Mouse (Mus musculus): ENCODE measurements around the gene Omt2b.
"Not testable (repeated sequence)": the region's sequence is repeated elsewhere in the genome, so short reads cannot be mapped to it uniquely, and the experiment has no call there.

Omt2b gene

DNA sequence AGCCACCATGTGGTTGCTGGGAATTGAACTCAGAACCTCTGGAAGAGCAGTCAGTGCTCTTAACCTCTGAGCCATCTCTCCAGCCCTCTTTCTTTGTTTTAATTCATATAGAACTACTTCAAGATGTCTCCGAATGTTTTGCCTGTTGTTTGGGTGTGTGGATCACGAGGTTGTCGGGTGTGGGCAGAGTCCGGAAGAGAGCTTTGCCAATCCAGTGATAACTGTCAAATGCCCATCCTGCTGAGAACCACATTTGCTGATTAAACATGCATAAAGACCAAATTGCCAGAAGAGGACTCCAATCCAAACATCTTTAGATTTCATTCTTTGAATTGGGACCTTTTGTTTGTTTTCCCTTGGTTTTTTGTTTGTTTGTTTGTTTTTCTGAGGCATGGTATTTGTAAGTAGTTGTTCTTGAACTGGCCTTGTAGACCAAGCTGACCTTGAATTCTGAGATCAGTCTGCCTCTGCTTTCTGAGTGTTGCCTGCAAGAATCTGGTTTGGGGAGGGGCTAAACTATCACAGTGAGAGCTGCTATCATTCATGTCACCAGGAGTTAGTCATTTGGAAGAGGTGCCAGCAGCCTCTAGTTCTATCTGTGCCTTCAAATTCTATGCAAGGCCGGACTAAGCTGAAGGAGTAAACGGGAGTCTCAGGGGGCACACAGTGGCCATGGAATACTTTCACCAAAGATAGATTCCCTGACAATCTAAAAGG, 24.3 kb downstream of the Omt2b start:
- DNase-seq (ENCODE audit: low read depth, low spot score) = no peak

DNA sequence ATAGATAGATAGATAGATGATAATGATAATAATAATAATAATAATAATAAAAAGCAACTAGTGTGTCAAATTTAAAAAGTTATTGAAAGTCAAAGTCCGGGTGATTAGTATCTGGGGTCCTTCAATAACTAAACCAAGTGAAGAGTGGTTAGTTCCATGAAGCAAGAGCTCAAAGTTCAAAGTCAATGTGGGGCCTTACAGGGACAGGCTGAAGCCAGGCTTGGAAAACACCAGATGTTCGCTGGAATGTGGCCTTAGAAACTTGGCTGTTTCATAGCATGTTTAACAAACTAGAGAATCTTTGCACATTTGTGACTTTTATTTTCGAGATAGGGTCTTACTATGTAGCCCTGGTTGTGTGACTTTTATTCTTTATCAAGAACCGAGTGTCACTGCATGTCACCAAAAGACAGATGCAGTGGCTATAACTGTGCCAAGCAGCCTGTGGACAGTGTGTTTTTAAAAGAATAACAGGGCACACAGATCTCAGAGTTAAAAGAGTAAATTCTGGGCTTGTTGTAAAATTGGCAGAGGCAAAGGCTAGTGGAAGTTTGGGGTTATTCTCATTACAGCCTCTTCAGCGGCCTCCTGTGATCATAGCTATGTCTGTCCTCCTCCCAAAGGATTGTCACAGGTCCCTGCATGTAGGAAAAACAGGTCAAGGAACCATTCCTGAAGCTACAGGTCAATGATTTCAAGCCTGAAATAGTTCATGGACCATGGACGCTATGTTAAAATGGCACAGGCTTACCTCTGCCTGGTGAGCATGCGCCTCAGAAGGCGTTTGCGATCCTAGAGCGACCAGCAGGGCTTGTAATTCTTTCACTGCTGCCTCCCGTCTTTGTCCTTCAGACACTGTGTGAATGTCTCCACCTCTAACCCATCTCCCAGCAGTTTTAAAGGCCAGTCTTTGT, 27.5 kb downstream of the Omt2b start:
- DNase-seq (ENCODE audit: low read depth, low spot score) = no peak

DNA sequence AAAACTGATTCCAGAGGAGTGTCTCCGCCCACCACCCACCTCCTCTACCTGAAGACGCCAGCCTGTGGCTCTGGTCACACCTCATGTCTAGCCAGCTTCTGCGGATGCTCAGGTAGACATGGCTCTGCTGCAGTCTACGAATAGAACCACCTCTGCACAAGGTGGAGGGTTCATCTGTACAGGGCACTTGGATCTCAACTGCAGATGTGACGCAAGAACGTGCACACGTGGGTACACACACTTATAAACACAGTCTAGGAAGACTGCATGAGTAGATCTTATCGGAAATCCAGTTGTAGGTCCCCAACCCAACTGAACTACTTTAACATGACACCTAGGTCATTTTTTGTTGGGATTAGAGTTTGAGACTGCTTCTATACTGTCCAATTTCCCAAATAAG, 28.2 kb downstream of the Omt2b start, which contains the start of gene Gsta2:
Gsta2 (minus strand) TSS at position 178 of the 400 bp plus-strand sequence.
- no peak for DNase-seq (ENCODE audit: low read depth, low spot score)

DNA sequence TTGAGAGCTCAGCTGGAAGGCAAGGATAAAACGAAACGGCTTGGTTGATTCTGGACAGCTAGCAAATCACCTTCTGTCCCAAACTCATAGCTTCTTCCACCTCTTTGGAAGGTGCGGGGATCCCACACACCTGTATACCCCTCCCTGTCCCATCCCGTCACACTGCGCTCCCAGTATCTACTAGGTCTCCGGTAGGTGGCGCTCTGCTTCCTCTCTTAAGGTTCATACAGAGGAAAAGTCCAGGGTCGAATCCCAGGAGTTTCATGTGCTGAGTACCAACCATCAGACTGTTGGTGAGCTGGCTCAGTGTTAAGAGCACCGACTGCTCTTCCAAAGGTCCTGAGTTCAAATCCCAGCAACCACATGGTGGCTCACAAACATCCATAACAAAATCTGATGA, 30.7 kb downstream of the Omt2b start:
- peak; percentile 16 for DNase-seq (ENCODE audit: low read depth, low spot score)

DNA sequence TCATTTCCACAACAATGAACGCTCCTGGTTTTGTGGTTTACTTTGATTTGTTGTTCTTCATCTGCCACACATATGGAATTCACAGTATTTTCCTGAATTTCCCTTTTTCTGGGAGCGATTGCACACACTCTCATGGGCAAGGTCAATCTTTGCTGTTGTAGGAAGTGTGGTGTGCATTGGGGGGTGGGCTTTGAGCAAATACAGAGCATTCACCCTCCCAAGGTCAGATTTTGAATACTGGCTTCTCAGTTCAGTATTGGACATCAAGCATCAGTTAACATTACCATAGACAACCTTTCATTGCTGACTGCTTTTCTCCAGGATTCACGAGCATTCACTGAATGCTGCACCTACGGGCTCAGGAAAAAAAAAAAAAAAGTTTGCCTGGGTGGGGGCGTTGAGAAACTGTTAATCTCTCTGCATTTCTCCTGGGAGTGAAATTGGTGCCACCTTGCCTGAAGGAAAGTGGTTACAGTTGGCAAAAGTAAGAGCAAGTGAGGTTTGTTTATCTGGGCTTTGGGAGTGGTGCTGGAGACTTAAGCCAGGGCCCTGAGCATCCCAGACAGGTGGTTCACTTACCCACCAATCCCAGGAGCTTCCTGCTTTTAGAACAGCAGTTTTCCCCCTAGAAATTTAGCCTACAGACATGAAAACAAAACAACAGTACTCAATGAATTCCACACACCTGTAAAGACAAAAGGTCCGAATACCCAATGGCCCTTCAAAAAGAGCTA, 32.5 kb downstream of the Omt2b start:
- DNase-seq (ENCODE audit: low read depth, low spot score) = no peak

DNA sequence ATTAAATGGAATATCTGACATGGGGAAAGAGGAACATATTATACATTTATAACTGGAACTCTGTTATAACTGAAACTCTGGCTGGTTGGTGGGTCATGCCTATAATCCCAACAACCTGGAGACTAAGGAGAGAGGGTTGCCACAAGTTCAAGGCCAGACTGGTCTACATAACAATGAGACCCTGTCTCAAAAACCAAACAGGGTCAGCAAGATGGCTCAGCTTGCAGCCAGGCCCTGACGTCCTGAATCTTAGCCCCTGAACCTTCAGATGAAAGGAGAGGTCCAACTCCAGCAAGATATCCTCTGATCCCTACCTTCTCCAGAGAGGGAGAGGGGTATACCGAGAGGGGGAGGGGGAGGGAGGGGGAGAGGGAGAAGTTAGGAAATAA, 33.1 kb downstream of the Omt2b start:
- DNase-seq (ENCODE audit: low read depth, low spot score) = no peak

DNA sequence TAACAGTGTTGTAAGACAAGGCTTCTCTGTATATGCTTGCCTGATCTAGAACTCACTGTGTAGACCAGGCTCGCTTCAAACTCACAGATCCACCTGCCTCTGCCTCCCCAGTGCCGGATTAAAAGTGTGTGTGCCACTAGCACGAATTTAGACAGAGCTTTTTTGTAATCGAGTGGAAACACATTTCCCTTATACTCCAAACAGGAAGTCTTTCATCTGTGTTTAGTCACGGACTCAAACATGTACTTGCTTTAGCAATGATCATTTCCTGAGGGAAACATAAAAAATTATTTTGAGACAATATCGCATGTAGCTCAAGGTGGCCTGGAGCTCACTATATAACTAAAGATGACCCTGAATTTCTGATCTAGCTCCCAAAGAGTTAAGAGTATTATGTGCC, 36.0 kb downstream of the Omt2b start:
- DNase-seq (ENCODE audit: low read depth, low spot score) = no peak

DNA sequence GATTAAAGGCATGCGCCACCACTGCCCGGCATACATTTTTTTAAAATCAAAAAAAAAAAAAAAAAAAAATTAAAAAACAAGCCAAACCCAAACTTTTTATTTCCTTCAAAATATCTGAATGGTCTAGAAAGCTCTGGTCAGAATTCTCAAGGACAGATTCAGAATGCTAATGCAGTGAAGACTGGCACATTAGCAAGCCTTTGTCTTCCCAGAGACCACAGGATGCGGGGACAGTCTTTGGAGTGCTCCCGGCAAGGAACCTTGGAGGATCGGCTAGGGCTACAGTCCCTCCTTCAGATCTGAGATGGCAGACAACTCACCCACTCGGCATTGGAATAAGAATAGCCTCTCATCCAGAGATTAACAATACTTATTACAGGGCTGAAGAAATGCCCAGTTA, 37.3 kb downstream of the Omt2b start:
- DNase-seq (ENCODE audit: low read depth, low spot score) = no peak

DNA sequence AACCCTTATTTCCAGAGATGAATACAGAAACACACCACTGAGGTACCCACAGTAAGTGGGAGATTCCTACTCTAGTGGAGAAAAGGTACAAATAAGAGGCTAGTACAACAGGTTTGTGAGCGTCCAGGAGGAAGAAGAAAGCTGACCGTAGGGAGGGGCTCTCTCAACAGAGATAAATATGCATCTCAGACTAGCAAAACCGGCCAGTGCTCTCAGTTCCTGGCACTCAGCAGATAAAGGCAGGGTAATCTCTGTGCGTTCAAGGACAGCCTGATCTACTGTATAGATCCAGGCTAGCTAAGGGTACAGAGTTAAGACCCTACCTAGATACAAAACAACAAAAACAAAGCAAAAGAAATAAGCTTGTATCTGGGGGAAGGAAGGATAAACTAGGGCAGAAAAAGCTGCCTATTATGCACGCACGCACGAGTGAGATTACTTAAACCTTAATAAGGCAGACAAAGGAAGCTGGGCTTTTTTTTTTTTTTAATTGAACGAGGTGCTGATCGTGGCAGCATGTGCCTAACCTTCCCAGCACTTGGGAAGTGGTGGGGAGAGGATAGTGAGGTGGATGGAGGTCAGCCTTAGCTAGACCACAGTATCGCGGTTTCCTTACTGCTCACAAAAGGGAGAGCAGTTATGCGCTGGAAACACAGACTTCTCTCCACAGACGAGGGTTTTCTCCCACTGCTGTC, 38.6 kb downstream of the Omt2b start:
- DNase-seq (ENCODE audit: low read depth, low spot score) = no peak

DNA sequence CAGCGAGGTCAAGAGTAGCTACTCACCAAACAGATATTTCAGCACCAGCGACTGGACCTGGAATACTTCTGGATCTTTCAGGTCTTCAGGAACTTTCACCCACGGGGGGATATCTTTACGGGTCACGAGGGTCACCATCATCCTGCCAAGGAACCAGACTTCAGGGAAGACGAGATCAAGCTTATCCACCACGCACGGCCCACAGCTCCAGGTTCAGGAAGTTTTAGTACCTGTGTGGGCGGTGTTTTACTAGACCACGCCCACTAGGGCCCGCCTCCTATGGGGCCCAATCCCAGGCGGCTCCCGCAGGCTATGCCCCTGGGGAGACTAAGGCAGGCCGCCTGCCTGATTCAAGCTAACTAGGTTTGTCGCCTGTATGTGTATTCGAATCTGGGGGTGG, 40.6 kb downstream of the Omt2b start, which contains the start of gene Dppa5a:
Dppa5a (minus strand) TSS at position 219 of the 400 bp plus-strand sequence.
- DNase-seq (ENCODE audit: low read depth, low spot score) = not testable (repeated sequence)

DNA sequence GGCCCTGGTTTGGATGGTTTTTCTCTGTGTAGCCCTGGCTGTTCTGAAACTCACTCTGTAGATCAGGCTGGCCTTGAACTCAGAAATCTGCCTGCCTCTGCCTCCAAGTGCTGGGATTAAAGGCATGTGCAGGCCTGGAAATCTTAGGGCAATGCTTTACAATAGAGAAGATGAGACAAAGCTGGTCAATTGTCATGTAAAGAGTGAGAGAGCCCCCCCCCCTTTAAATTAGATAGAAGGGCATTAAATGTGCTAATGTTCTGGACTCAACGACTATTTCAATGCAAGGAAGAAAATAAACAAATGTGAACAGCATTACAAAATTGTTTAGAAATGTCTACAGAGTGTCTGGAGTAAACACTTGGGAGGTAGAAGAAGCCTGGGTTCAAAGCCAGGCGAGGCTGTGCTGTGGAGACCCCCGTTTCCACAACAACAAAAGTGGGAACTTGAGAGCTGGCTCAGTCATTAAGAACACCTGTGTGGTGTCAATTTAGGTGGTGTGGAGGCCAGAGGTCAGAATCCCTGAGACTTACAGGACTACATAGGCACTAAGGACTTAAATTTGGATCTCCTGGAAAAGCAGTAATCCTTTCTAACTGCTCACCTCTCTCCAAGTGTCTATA, 41.4 kb downstream of the Omt2b start:
- no peak for DNase-seq (ENCODE audit: low read depth, low spot score)

DNA sequence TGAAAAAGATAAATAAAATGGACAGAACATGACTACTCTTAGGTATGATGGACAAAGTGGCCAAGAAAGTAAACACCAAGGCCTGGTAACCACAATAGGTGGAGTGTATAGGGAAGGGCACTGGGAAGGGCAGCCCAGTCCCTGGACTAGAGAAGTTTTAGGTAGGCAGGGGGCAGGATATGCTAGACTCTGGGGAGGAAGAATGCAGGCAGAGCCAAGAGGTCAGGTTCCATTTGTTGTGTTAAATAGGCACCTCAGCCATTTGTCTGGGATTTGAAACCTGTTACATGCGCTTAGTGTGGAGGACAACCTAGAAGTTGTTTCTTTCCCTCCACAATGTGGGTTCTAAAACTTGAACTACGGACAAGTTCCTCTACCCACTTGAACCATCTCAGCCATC, 42.0 kb downstream of the Omt2b start:
- no peak for DNase-seq (ENCODE audit: low read depth, low spot score)

DNA sequence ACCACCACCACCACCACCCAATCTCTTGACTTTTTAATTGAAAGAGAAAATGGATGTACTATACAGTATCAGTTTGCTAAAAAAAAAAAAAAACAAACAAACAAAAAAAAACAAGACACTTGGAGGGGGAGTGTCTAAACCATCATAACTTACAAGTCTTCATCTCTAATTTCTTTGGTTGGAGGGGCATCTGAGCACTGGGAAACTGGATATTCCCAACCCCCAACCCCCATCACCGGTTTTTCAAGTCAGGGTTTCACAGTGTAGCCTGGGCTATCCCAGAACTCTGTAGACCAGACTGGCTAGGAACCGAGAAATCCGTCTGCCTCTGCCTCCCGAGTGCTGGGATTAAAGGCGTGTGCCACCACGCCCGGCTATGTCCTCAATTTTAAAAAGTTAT, 42.4 kb downstream of the Omt2b start:
- DNase-seq (ENCODE audit: low read depth, low spot score) = no peak

DNA sequence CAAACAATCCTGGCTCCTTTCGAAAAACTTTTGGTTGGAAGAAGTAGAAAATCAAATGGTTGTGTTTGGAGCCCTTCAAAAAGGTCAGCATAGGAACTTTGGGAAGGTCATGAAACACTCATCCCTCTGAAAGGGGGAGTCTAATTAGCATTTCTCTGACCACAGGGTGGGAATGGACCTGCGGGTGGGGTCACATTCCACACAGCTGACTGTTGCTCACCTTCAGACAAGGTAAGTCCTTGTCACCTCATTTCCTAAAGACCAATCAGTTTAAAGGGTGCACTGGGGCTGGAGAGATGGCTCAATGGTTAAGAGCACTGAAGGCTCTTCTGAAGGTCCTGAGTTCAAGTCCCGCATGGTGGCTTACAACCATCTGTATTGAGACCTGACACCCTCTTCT, 44.1 kb downstream of the Omt2b start:
- DNase-seq (ENCODE audit: low read depth, low spot score) = no peak

DNA sequence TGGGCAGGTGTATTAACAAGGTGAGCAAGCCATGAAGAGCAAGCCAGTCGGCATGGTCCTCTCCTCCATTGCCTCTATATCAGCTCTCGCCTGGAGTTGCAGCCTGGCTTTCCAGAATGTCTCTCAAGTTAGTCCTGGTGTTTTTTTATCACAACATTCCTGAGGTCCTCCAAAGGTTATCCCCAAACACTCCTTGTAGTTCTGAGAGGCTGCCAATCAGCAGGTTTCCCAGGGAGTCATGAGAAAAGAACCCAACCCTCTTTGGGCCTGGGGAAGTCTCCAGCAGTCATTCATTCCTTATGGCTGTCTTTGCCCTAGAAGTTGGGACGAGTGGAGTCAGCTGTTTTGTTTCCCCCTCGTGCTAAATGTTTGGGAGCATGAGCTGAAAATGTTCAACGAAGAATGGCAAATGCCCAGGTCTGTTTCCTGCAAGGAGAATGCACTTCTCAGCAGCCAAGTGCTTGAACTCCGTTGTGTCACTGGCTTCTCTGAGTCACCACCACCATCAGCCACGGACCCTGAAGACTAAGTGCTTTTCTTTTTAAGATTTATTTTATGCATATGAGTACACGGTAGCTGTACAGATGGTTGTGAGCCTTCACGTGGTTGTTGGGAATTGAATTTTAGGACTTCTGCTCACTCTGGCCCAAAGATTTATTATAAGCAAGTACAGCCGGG, 45.6 kb downstream of the Omt2b start:
- DNase-seq (ENCODE audit: low read depth, low spot score) = no peak

DNA sequence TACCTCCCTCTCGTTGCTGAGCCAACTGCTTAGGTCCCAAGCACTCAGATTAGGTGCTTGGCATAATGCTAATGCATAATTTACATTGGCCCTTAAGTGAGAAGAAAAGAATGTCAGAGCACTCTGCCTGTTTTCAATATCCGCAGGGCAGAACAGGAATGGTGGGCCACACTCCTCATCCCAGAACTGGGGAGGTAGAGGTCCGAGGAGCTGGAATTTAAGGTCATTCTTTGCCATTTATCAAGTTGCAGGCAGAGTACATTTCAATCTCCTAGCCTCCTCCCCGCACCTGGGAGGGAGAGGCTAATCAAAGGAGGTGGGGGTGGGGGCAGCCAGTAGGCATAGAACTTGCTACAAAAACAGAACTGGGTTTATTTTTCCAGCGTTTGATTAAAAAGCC, 47.0 kb downstream of the Omt2b start:
- DNase-seq (ENCODE audit: low read depth, low spot score) = no peak

DNA sequence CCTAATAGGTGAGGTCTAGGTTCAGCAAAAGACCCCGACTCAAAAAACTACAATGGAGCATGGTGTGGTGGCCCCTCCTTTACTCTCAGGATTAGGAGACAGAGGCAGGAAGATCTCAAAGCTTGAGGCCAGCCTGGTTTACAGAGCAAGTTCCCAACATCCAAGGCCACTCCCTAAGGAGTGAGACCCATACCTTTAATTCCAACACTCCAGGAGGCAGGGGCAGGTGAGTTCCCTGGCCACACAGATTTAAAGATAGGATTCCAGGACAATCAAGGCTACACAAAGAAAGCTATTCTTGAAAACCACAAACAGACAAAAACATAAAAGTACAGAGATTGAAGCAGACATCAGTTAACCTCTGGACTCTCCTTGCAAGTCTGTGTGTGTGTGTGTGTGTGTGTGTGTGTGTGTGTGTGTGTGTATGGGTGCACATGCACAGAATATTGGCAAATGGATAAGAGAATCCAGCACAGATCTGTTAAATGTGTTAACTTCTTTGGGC, 47.5 kb downstream of the Omt2b start:
- no peak for DNase-seq (ENCODE audit: low read depth, low spot score)

DNA sequence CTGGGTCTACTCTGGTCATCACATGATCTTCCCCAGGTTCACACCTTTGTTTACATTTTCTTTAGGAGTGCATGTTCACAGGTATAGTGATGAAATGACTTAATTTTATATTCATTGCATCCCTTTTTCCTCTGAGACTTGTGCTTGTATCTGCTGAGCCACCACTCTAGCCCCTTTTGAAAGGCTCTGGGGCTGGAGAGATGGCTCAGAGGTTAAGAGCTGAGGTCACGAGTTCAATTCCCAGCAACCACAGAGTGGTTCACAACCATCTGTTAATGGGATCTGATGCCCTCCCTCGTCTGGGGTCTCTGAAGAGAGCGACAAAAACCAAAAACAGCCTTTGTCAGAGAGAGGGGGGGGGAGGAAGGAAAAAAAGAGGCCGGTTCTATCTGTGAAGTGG, 48.1 kb downstream of the Omt2b start:
- no peak for DNase-seq (ENCODE audit: low read depth, low spot score)

DNA sequence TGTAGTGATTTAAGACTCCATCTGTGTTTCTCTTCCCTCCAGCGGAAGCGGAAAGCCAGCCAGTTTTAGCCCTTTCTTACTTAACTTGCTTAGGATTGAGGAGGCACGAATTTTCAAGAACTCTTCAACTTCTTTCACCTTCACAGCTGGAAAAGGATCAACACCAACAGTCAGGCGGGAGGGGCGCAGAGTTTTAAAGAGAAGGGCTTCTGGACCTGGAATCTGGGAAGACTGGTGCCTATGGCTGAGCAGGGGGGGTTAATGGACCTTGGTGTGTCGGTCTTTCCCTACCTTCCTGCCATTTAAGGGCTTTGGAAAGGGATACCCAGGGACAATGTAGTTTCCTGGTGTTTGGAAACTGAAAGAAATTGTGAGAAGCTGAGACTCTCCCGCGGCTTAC, 50.2 kb downstream of the Omt2b start:
- no peak for DNase-seq (ENCODE audit: low read depth, low spot score)

DNA sequence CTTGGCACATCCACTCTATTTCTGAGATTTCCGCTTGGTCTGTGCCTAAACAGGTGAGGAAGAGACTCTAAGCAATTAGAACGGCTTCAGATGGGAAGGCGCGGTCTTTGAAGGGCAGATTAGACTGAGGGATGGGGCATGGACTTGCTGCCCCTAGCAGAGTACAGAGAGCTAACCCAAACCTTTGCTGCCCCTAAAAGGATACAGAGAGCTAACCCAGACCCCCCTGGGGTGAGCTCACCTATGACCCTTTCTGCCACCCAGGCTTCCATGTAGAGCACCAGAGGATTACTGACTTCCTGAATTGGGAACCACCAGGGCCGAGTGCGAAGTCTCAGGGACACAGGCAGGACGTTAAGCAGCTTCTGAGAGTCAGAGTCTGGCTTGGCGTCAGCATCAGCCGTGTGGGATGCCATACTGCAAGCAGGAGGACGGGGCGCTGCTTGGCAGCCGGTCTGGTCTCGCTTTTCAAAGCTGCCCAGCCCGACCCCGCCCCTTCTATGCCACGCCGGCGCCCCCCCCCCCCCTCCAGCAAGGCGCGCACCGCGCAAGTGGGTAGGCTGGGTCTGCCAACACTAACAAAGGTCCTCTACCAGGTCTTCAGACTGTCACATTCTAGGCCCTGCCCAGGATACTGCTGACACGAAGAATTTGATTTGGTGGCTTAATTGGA, 50.9 kb downstream of the Omt2b start, which contains the start of gene Ooep:
Ooep (minus strand) TSS at position 613 of the 673 bp plus-strand sequence.
- DNase-seq (ENCODE audit: low read depth, low spot score) = no peak

Data from telencephalon, adult 2 months (tissue).